Mouse (Mus musculus) CD4-positive, CD25-positive, alpha-beta regulatory T cell, adult 9 weeks (primary cell): Measurements from ENCODE around the gene Foxb1. TPM values are rescaled to one million over a fixed set of nuclear protein-coding genes. Genes with fewer than 3 reads are reported as not detected.

Source experiments
- polyA plus RNA-seq: library from polyadenylated mRNA; unstranded; fragments of 100-300 nt; shearing (Covaris generic); gene quantifications from one replicate; pipeline ENCODE4 v1.2.1, GENCODE M21; 2017

Gene Foxb1
- not detected for polyA plus RNA-seq

DNA sequence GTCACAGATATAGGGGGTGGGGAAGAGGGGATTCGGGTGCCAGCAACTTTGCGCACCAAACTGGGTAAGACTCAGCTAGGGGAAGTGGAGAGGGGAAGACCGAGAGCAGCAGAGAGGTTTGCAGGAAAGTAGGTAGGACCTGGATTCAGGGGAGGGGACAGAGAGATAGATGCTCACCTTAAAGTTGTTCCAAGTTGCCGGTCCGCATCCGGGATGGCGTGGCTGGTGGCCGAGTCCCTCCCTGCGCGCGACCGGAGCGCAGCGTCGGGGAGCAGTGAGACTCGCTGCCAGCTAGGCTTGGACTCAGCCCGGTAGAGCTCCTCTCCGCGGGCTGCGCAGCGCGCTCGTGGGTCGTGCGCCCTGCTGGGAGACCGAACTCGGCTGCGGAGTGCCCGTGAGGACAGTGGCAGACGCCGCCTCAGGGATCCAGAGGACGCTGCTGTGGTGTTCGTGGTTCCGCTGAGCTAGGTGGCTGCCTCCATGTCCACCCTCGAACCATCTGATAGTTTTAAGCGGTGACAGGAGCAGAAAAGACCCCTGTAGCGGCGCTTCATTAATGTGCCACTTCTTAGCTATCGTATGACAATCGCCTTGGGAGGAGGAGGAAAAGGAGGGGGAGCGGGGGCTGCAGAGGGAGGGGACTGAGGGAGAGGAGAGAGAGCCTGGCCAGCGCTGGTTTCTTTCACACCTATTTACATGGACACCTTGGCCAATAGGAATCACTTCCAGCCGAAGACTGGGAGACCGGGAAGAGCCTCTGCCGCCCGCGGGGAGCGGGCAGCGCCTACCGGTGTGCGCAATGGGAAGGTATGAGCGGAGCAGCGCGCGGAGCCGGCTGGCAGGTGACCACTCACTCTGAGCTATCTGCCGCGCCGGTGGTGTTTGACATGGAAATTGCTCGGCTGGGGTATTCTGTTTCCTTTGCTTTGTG is at the start of gene Foxb1:
Foxb1 (minus strand) TSS at position 570 of the 931 bp plus-strand sequence.

Other genes starting within 250 kb of the Foxb1 start
- 108 TPM for gene Bnip2, start 228.5 kb upstream of the Foxb1 start, polyA plus RNA-seq